Mouse (Mus musculus) liver, embryonic 14.5 days (tissue): ENCODE results near the gene Reep3. TPM values are rescaled to one million over a fixed set of nuclear protein-coding genes. Genes with fewer than 3 reads are reported as not detected.

Experiments used
- ATAC-seq: fragments of 200-750 bp; cut with Nextera tagmentation; 2 replicates; pipeline ENCODE4 v1.8.0; 2017; ENCODE audit warnings: moderate number of reproducible peaks, mild to moderate bottlenecking, moderate library complexity; ENCODE audit not compliant: insufficient read depth
- DNase-seq, 3 experiments: peaks; one replicate each; pipeline ENCODE4 v3.0.0-alpha.2; 2012 to 2013; ENCODE audit warnings: low read depth in 3 of 3, low spot score in 3 of 3
- H3K27ac ChIP-seq: fragments of 300-500 bp; sonication (generic); 2 replicates; pipeline ENCODE4 v1.5.1; 2014; ENCODE audit warnings: moderate library complexity, mild to moderate bottlenecking, control low read depth, inconsistent platforms
- H3K27me3 ChIP-seq: fragments of 300-500 bp; sonication (generic); 2 replicates; pipeline ENCODE4 v1.6.1; 2014; ENCODE audit warnings: mild to moderate bottlenecking, low read length, moderate library complexity; ENCODE audit not compliant: control insufficient read depth, insufficient read depth
- H3K36me3 ChIP-seq: fragments of 300-500 bp; sonication (generic); replicated peaks from 2 replicates; pipeline ENCODE4 v1.6.1; 2014; ENCODE audit warnings: low read depth; ENCODE audit not compliant: control insufficient read depth, insufficient read depth
- H3K4me1 ChIP-seq, 2 experiments: fragments of 200-500 bp in 1 of 2; fragments of 300-500 bp in 1 of 2; sonication (generic) in 1 of 2; replicated peaks; 2 replicates each; pipeline ENCODE4 v1.6.1; 2012 to 2014; ENCODE audit warnings: antibody characterized with exemption in 1 of 2, inconsistent platforms in 1 of 2, low read length in 1 of 2; ENCODE audit not compliant: control insufficient read depth in 2 of 2, insufficient read depth in 2 of 2
- H3K4me2 ChIP-seq: fragments of 300-500 bp; sonication (generic); 2 replicates; pipeline ENCODE4 v1.6.1; 2014; ENCODE audit warnings: low read depth, mild to moderate bottlenecking, control low read depth, moderate library complexity
- H3K4me3 ChIP-seq, 2 experiments: fragments of 200-500 bp in 1 of 2; fragments of 300-500 bp in 1 of 2; sonication (generic) in 1 of 2; 2 replicates each; pipeline ENCODE4 v1.5.1; 2012 to 2014; ENCODE audit warnings: low read depth in 2 of 2, low read length in 2 of 2, mild to moderate bottlenecking in 2 of 2, control low read depth in 1 of 2, inconsistent platforms in 1 of 2, moderate library complexity in 1 of 2; ENCODE audit not compliant: insufficient read depth in 1 of 2
- H3K9ac ChIP-seq: fragments of 300-500 bp; sonication (generic); replicated peaks from 2 replicates; pipeline ENCODE4 v1.6.1; 2014; ENCODE audit warnings: mild to moderate bottlenecking, control low read depth, moderate library complexity
- H3K9me3 ChIP-seq: fragments of 300-500 bp; sonication (generic); 2 replicates; pipeline ENCODE4 v1.6.1; 2016; ENCODE audit warnings: low read length, mixed read lengths; ENCODE audit not compliant: control insufficient read depth
- CTCF ChIP-seq: IDR thresholded peaks from 2 replicates; pipeline ENCODE4 v1.5.1; 2016; ENCODE audit warnings: antibody characterized with exemption, low read depth, control low read depth
- EP300 ChIP-seq: IDR thresholded peaks from 2 replicates; pipeline ENCODE4 v1.6.1; 2016; ENCODE audit warnings: antibody characterized with exemption, low read depth
- WGBS: fragments of 180-500 bp; shearing (Covaris S2); extraction: QIAGEN DNeasy Blood & Tissue Kit; methylation state at CpG from one replicate; pipeline ENCODE4 v1.1.7; 2014; ENCODE audit not compliant: insufficient replicate concordance; 5-methylcytosine and 5-hydroxymethylcytosine counted together
- polyA plus RNA-seq, 2 experiments: library from polyadenylated mRNA; depleted of rRNA in 1 of 2; stranded (reverse) in 1 of 2; unstranded in 1 of 2; fragments of >200 nt; fragmentation: Nextera tagmentation in 1 of 2; extraction: Ambion mirVana in 1 of 2; gene quantifications; 2 replicates each; pipeline versions ENCODE4 v1.2.1 to v1.2.3; 2012 to 2014

The Reep3 gene
- polyA plus RNA-seq, 2 experiments: 3.9 to 5.1 TPM

GRCm38 (mm10) chr10:67049621-67050020 is 47.1 kb downstream of the Reep3 start:
- WGBS: 72% methylated on average over 7 of the region's 7 CpGs
- no peak for DNase-seq
- no peaks in the 10 kb centered on the region for H3K36me3 ChIP-seq
- no peak overlapping the region for H3K9ac ChIP-seq
- peaks cover 0 to 4% of the 10 kb centered on the region in 2 experiments; a peak in 2 of 4 replicates for H3K4me1 ChIP-seq
- no peaks in the 10 kb centered on the region for H3K27me3 ChIP-seq
- H3K4me2 ChIP-seq: no peak overlapping the region
- no peaks in the 10 kb centered on the region for H3K9me3 ChIP-seq
- no peak for ATAC-seq
- TF ChIP-seq CTCF: no peak
- TF ChIP-seq EP300: no peak
- no peak overlapping the region for H3K27ac ChIP-seq
- no peak overlapping the region for H3K4me3 ChIP-seq

GRCm38 (mm10) chr10:67048871-67049615 is 47.7 kb downstream of the Reep3 start:
- Histone ChIP-seq H3K27me3 (no peaks in the 10 kb centered on the region), H3K9ac (no peak overlapping the region), H3K4me1 (peaks cover 0 to 6% of the 10 kb centered on the region in 2 experiments; a peak in 2 of 4 replicates), H3K4me2 (no peak overlapping the region), H3K9me3 (no peaks in the 10 kb centered on the region), H3K27ac (no peak overlapping the region), H3K4me3 (no peak overlapping the region), H3K36me3 (no peaks in the 10 kb centered on the region)
- DNase-seq (no peak), ATAC-seq (no peak)
- WGBS: 56% methylated on average over 13 of the region's 13 CpGs
- TF ChIP-seq EP300: no peak
- no peak for TF ChIP-seq CTCF

GRCm38 (mm10) chr10:67047712-67048645 is 48.8 kb downstream of the Reep3 start:
- ATAC-seq (no peak), DNase-seq (no peak)
- Histone ChIP-seq H3K4me3 (no peak overlapping the region), H3K9me3 (no peaks in the 10 kb centered on the region), H3K27me3 (no peaks in the 10 kb centered on the region), H3K4me2 (no peak overlapping the region), H3K9ac (no peak overlapping the region), H3K36me3 (no peaks in the 10 kb centered on the region), H3K4me1 (peaks cover 0 to 14% of the 10 kb centered on the region in 2 experiments; a peak in 3 of 4 replicates), H3K27ac (no peak overlapping the region)
- TF ChIP-seq EP300: no peak
- TF ChIP-seq CTCF: no peak
- 71% methylated on average over 18 of the region's 18 CpGs for WGBS

GRCm38 (mm10) chr10:67045192-67045899 is 51.4 kb downstream of the Reep3 start:
- TF ChIP-seq EP300 (no peak), CTCF (no peak)
- no peaks in the 10 kb centered on the region for H3K36me3 ChIP-seq
- ATAC-seq (no peak), DNase-seq (no peak)
- H3K9ac ChIP-seq: no peak overlapping the region
- H3K27me3 ChIP-seq: no peaks in the 10 kb centered on the region
- H3K4me3 ChIP-seq: no peak overlapping the region
- no peak overlapping the region for H3K27ac ChIP-seq
- no peaks in the 10 kb centered on the region for H3K9me3 ChIP-seq
- no peak overlapping the region for H3K4me2 ChIP-seq
- 77% methylated on average over 12 of the region's 12 CpGs for WGBS
- H3K4me1 ChIP-seq: peaks cover 0 to 16% of the 10 kb centered on the region in 2 experiments; a peak in 3 of 4 replicates
